Mouse (Mus musculus) left cerebral cortex, adult 6 months (tissue): ENCODE data around the gene Gm8138. TPM values are rescaled to one million over a fixed set of nuclear protein-coding genes. Genes with fewer than 3 reads are reported as not detected.

ENCODE experiments used
- long read RNA-seq, 2 experiments: library from polyadenylated mRNA; unstranded; transcript quantifications; one replicate each; pipeline ENCODE4 v2.0.0; 2019 to 2020
- polyA plus RNA-seq: library from polyadenylated mRNA; unstranded; fragments of <200 nt; fragmentation: Nextera tagmentation; gene quantifications from 2 replicates; pipeline ENCODE4 v1.2.3, GENCODE M21; 2021

Gm8138 gene
- not detected in 2 replicates for polyA plus RNA-seq
- long read RNA-seq, experiment 1, result 0 reads
- long read RNA-seq, experiment 2, result 0 reads

DNA sequence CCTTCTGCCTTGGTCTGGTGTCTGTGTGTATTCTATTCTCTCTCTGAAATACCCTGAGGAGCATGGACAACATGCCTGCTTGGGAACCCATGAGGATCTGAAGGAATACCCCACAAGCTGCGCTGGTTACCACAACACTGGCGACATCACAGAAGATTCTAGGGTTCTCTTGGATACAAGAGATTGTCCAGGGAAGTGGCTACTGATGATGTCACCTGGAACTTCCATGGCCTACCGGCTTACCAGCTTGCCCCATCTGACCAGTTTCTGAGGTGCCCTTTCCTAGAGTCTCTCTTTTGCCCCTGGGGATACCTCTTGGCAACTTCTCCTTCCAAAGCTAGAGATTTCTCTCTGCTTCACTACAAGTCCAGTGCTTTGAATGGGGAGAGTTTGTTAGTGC, at the start of gene Gm8138:
Gene Gm8138 (minus strand): TSS at position 101 of the 400 bp plus-strand sequence.

Other genes starting within 250 kb of the Gm8138 start
- not detected in 2 replicates for gene Gm7233, start 236.5 kb downstream of the Gm8138 start, polyA plus RNA-seq
- gene Gm8122, start 181.0 kb downstream of the Gm8138 start, polyA plus RNA-seq, result not detected in 2 replicates
- not detected in 2 replicates for gene Gm8126, start 157.7 kb downstream of the Gm8138 start, polyA plus RNA-seq
- 0.19 and 0.37 TPM in 2 replicates for gene Gm9732, start 141.3 kb downstream of the Gm8138 start, polyA plus RNA-seq
- gene Gm8127, start 122.5 kb downstream of the Gm8138 start, polyA plus RNA-seq, result not detected in 2 replicates
- not detected in 2 replicates for gene 1700001F09Rik, start 68.5 kb downstream of the Gm8138 start, polyA plus RNA-seq
- gene Gm5799, start 127.2 kb upstream of the Gm8138 start, polyA plus RNA-seq, result not detected in 2 replicates
- not detected in 2 replicates for gene Gm17654, start 162.8 kb upstream of the Gm8138 start, polyA plus RNA-seq
- not detected in 2 replicates for gene Gm10375, start 191.7 kb upstream of the Gm8138 start, polyA plus RNA-seq